Mouse (Mus musculus) 3T3-L1 (cell line): ENCODE data around the gene Sdf2.

Experiments
- DNase-seq: peaks from one replicate; pipeline ENCODE4 v3.0.0-alpha.2; 2015; ENCODE audit warnings: low read depth, low spot score

Sdf2 gene

DNA sequence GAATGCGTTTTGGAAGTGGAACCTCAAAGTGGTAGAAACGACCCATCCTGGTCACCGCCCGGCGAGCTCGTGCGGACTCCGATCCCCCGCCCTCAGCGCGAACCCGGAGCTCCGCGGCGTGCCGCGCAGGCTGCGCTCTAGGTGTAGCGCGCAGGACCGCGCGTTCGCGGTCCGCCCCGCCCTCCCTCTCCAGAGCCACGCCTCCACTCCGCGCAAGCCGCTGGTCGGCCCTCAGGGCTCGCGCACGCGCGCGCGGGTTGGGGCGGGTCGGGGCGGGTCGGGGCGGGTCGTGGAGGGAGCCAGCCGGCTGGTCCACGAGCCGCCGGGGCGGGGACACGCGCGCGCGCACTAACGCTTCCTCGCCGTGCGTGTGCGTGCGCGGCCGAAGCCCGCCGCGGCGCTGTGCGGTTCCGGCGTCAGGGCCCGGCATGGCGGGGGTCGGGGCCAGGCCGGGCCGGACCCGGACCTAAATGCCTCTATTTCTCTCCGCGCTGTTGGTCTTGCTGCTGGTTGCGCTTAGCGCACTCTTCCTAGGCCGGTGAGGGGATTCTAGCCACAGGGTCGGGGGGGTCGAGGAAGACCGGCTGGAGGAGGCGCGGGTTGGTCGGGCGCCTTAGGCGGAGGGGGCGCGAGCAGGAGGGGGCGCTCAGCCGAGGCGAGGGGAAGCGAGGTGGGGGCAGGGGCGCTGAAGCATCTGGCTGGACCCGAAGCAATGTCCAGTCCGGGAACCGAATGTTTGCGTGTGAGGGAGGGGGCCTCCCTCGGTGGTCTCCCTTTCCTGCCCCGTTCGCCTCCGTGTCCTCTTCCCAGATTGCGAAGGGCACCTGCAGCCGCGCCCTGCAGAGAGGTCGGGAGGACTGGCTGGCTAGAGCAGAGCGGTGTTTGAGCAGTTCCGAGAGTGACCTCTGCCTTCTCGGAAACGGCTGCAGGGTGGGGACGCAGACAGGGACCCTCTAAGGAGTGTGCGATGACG lies 16.1 kb downstream of the Sdf2 start, which contains the start of gene 2610507B11Rik:
TSS of gene 2610507B11Rik (plus strand) at position 373 of the 973 bp plus-strand sequence.
- DNase-seq = peak; percentile 81

GRCm38 (mm10) chr11:78262550-78262949 lies 17.0 kb downstream of the Sdf2 start:
- DNase-seq = peak; percentile 94

GRCm38 (mm10) chr11:78265571-78265970 lies 20.0 kb downstream of the Sdf2 start:
- no peak for DNase-seq

- DNase-seq = no peak
Measured at GRCm38 (mm10) chr11:78271986-78272385, 26.4 kb downstream of the Sdf2 start.

- DNase-seq = no peak
Measured at GRCm38 (mm10) chr11:78275596-78275995, 30.1 kb downstream of the Sdf2 start.

DNA sequence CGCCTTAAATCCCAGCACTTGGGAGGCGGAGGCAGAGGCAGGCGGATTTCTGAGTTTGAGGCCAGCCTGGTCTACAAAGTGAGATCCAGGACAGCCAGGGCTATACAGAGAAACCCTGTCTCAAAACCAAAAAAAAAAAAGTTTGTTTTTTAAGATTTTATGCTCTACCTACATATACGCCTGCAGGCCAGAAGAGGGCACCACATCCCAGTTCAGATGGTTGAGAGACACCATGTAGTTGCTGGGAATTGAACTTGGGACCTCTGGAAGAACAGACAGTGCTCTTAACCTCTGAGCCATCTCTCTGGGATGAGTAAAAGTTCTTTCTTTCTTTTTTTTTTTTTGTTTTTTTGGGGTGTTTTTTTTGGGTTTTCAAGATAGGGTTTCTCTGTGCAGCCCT lies 30.6 kb downstream of the Sdf2 start:
- DNase-seq = peak; percentile 50

DNA sequence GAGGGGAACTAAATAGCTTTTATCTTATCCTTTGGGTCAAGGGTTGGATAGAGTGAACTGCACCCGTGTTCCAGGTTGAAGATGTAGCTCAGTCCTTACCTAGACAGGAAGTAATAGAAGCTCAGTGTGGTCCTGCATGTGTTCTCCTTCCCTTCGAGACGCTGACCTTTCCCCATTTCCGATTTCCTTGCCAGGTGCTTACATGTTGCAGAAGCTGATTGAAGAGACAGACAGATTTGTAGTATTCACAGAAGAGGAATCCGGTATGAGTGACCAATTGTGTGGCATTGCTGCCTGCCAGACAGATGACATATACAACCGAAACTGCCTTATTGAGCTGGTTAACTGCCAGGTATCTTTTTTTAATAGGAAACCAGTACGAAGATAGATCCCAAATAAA lies 33.3 kb downstream of the Sdf2 start:
- no peak for DNase-seq

DNA sequence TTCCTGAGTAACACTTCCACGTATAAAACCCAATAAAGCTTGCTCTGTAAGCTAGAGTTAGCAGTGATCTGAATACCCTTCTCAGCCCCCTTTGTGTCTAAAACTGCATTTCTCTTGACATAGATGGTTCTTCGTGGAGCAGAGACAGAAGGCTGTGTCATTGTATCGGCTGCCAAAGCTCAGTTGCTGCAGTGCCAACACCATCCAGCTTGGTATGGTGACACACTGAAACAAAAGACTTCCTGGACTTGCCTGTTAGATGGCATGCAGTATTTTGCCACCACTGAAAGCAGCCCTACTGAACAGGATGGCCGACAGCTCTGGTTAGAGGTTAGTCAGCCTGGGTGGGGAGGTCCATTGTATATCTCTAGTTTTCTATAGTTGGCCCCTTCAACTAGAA lies 34.0 kb downstream of the Sdf2 start:
- no peak for DNase-seq

DNA sequence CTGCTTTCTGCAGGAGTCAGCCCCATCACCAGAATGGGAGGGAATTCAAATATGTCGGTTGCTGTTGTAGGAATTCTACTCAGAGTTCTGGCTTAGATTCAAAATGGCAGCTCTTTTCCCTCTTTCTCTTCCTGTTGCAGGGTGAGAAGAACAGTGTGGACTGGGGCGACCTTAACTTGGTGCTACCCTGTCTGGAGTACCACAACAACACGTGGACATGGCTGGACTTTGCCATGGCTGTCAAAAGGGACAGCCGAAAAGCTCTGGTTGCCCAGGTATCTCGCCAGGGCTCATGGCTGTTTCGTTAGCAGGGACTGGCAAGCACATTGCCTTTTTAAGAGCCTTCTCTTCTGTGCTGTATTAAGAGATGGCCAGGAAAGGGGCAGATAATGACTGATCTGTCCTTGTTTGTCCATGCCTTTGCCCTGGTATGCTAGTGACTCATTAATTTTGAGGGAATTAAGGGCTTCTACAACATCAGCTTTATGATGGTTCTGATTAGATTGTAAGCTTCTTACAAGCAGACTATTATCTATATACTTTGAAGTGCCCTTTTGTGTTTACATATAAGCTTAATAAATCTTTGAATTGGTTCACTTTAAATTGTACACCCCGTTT lies 43.7 kb downstream of the Sdf2 start:
- DNase-seq = no peak

DNA sequence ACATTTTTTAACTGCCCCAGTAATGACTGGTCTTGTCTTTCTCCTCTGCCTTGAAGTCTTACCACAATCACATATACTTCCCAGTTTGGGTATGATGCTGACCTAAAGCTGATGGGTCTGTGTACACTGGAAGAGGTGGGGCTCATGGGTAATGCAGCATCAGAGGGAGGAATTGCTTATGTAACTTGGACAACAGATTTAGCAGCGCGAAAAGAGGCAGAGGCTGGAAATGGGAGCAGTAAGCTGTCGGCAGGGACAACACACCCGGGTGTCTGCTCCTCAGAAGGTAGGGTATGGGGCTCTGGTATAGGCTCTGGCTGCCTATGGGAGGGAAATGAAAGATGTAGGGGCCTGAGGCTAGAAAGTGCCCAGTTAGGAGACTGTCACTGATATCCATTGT lies 45.1 kb downstream of the Sdf2 start, which contains the start of gene BC030499:
TSS of gene BC030499 (plus strand) at position 188 of the 400 bp plus-strand sequence.
- DNase-seq = no peak

DNA sequence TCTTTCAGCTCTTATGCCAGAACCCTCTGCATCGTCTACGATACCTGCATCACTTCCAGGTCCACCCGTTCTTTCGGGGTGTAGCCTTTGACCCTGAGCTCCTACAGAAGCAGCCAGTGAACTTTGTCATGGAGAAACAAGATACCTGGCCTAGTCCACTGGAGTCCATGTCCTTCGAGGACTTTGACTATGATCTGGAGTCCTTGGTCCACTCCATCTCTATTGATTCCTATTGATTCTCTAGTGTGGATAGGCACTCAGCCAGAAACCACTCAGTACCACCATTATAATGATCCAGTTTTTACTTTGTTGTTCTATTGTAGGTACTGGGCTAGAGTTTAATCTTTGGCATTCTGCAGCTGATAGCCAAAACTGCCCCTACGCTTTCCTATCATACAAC lies 49.0 kb downstream of the Sdf2 start:
- no peak for DNase-seq

DNA sequence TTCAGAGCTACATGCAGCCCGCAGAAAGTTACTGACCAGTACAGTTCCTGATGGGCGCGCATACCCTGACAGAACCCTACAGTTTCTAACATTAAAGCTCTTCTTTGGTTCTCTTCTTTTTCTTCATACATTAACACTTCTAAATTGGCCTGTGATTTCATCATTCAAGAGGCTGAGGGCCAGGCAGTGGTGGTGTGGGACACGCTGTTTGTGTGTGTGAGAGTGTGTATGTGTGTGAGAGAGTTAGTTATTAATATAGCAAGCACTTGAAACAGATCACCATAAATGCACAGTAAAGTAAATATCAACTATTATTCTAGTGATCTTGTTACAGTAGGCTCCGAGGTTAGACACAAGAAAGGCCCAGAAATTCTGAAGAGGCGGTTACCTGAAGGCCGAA lies 55.4 kb downstream of the Sdf2 start:
- no peak for DNase-seq

- peak; percentile 90 for DNase-seq
Measured at GRCm38 (mm10) chr11:78301357-78302084, 56.0 kb downstream of the Sdf2 start, which contains the start of gene Spag5. Gene Spag5 (plus strand): TSS chr11:78301529.
